Mouse (Mus musculus): ENCODE data around the gene Gm6583. TPM values are rescaled to one million over a fixed set of nuclear protein-coding genes. Genes with fewer than 3 reads are reported as not detected.
A peak's percentile ranks its signal among the peaks of the same experiment; 100 is the strongest.
"Not testable (repeated sequence)": the region's sequence is repeated elsewhere in the genome, so short reads cannot be mapped to it uniquely, and the experiment has no call there.

Gene Gm6583
- total RNA-seq, 2 experiments from 2014 or later = not detected

- peak; percentile 96 to 97 for DNase-seq (ENCODE audit: low spot score in 2 of 2)
Observed at GRCm38 (mm10) chr5:112325546-112326445, 30.0 kb downstream of the Gm6583 start, which contains the start of gene Tfip11. Gene Tfip11, plus strand, starts transcription at chr5:112326358.

- DNase-seq (ENCODE audit: low spot score in 2 of 2) = peak in 1 of 2 experiments; percentile 49
Observed at GRCm38 (mm10) chr5:112324637-112325545, 30.9 kb downstream of the Gm6583 start.

- no peak for DNase-seq (ENCODE audit: low spot score in 2 of 2)
Observed at GRCm38 (mm10) chr5:112323246-112323645, 32.6 kb downstream of the Gm6583 start.

DNA sequence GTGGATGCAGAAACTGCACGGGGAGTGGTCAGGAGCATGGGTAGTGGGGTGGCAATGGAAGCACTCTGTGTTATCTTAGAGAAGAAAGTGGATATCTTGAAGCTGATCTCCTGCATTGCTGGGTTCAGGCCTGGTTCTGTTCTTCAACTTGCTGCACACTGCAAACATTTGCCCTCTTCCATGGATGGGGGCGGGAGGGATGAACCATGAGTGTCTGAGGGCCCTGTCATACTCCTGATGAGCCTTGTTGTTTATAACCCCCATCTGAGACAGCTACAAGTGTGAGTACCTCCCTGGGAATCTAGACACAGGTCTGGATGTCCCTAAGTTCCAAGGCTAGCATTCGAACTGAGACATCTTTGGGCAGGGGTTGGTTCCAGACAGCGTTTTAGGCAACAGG is 34.5 kb downstream of the Gm6583 start:
- DNase-seq (ENCODE audit: low spot score in 2 of 2) = no peak

DNA sequence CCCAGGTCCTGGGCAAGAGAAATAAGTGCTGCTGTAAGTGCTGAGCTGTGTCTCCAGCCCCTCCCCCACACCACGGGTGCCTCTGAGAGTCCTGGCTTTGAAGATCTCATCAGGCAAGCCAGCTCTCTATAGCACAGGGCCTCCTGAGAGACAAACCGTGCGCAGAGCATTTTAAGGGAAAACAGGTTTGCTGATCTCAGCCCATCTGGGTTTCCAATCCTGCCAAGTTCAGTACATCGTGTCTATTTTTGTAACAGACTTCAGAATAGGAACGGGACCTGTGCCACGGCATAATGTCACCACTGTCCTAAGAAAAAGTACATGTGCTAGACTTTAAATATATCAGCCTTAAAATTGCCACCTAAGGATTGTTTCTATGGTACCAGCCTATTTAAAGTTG is 34.9 kb downstream of the Gm6583 start:
- no peak for DNase-seq (ENCODE audit: low spot score in 2 of 2)

DNA sequence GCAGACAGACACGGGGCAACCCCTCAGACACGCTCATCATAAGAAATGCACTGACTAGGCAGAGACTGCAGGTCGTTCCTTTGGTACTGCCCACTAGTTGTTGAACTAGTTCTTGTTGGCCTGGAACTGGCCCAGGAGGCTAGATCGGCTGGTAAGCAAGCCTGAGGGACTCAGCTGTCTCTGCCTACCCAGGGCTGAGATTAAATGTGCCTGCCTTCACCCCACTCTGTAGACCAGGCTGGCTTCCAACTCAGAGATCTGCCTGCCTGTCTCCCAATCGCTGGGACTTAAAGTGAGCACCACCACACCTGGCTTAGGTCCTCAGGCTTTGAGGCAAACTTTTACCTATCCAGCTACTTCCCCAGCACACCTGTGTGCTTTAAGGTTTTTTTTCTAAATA is 35.5 kb downstream of the Gm6583 start:
- DNase-seq (ENCODE audit: low spot score in 2 of 2) = no peak

DNA sequence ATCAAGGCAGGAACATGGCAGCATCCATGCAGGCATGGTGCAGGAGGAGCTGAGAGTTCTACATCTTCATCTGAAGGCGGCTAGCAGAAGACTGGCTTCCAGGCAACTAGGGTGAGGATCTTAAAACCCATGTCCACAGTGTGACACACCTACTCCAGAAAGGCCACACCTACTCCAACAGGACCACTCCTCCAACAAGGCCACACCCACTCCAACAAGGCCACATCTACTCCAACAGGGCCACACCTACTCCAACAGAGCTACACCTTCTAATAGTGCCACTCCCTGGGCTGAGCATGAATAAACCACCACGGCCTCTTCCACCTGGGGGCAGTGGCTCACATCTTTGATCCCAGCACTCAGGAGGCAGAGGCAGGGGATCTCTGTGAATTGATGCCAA is 36.5 kb downstream of the Gm6583 start:
- not testable (repeated sequence) for DNase-seq (ENCODE audit: low spot score in 2 of 2)

DNA sequence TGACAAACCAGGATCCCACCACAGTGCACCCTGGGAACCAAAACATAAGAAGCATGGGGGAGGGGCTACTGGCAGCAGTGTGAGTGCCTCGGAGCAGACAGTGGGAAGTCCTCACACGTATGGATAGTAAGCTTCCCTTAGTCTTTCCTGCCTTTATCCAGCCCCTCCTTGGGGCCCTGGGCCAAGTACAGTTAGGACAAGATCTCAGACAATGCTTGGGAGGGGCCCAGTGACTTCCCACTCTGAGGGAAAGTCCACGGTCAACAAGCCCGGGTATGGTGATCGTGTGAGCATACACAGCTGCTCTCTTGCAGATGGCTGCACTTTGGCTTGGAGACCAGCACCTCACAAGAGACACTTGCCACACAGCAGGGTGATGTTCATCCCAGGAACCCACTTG is 38.5 kb downstream of the Gm6583 start:
- DNase-seq (ENCODE audit: low spot score in 2 of 2) = no peak

DNA sequence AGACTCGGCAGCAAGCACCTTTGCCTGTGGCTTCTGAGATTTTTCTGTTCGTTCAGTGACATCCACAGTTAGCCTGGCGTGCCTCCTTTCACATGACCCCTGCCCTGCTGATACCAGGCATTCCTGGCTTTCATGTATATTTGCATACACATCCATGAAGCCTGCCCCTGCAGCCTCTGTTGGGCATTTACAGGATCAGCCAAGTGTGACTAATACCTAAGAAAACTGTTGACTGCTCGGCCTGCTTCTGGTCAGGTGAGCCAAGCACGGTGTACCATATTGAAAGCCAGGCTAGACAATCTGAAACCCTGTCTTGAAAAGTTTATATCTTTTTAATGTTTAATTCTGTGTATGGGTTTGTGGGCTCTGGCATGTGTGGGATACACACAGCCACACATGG is 39.4 kb downstream of the Gm6583 start:
- DNase-seq (ENCODE audit: low spot score in 2 of 2) = no peak

GRCm38 (mm10) chr5:112313222-112313885 is 42.5 kb downstream of the Gm6583 start:
- DNase-seq (ENCODE audit: low spot score in 2 of 2) = no peak

DNA sequence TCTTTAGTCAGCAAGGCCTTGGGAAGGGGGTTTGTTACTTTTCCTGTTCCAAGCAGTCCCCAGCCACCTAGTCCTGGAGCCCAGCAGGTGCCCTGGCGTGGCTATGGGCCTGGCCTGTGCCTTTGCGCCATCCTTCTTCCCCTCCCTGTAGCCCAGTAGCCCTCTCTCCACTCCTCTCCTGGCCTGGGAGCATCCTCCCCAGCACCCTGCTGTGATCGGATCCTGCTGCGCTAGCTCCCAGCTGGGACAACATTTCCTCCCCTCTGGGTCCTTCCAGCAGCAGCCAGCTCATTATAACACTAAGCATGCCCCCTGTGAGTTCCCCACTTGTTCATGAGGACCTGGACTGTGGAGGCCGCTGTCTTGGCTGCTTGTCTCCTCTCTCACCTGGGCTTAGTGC is 50.0 kb downstream of the Gm6583 start:
- DNase-seq (ENCODE audit: low spot score in 2 of 2) = no peak

Other genes starting within 250 kb of the Gm6583 start
- gene Cryba4, start 103.5 kb downstream of the Gm6583 start, total RNA-seq (2021) = 100 to 1,000 TPM in 1 of 2 experiments, 10 to 100 TPM in 1; 95.8 to 126 TPM
- 1 to 10 TPM; 3.2 to 3.3 TPM for gene Crybb1, start 100.2 kb downstream of the Gm6583 start, total RNA-seq (2021)
- 100 to 1,000 TPM; 208 to 233 TPM for gene Tpst2, start 79.3 kb downstream of the Gm6583 start, total RNA-seq (2021)
- 10 to 100 TPM; 38.6 to 41.8 TPM for gene Tfip11, start 29.7 kb downstream of the Gm6583 start, total RNA-seq (2021)
- 10 to 100 TPM; 60.5 to 65.1 TPM for gene Srrd, start 13.0 kb downstream of the Gm6583 start, total RNA-seq (2021)
- gene Hps4, start 12.9 kb downstream of the Gm6583 start, total RNA-seq (2021) = 10 to 100 TPM; 54.1 to 60.5 TPM
- gene Asphd2, start 38.8 kb upstream of the Gm6583 start, total RNA-seq (2021) = 1 to 10 TPM; 3.4 to 4.3 TPM
- not detected for gene Gm6588, start 93.4 kb upstream of the Gm6583 start, total RNA-seq (2021)
- gene Sez6l, start 221.2 kb upstream of the Gm6583 start, total RNA-seq (2021) = 1 to 10 TPM; 4.3 to 5.3 TPM